Mouse (Mus musculus) MEL (cell line): ENCODE measurements at regions not wholly inside any gene's neighbourhood (a gene's known extent, or its start where the extent isn't known, plus 50 kb on each side); places are given as distances from the start of the nearest gene placed in this dataset.

Experiments
- DNase-seq: peaks from one replicate; pipeline ENCODE4 v3.0.0; 2011; ENCODE audit warnings: low read depth, low spot score
- H3K27ac ChIP-seq: 2 replicates; pipeline ENCODE4 v1.5.1; 2012; ENCODE audit warnings: low read depth, mild to moderate bottlenecking, control low read depth, low read length, moderate library complexity; ENCODE audit not compliant: control insufficient read depth
- H3K27me3 ChIP-seq, 2 experiments: fragments of 150-350 bp in 1 of 2; sonication (generic) in 1 of 2; 2 replicates each; pipeline ENCODE4 v1.6.1; 2012; ENCODE audit warnings: low read length in 2 of 2, mild to moderate bottlenecking in 2 of 2, improper control_type of control experiment in 1 of 2, moderate library complexity in 1 of 2; ENCODE audit not compliant: insufficient read depth in 2 of 2, control insufficient read depth in 1 of 2
- H3K36me3 ChIP-seq, 2 experiments: 2 replicates each; pipeline ENCODE4 v1.6.1; 2012 to 2014; ENCODE audit warnings: low read length in 2 of 2, improper control_type of control experiment in 1 of 2, inconsistent platforms in 1 of 2, mild to moderate bottlenecking in 1 of 2; ENCODE audit not compliant: insufficient read depth in 2 of 2, control insufficient read depth in 1 of 2
- H3K4me1 ChIP-seq, 2 experiments: fragments of 150-350 bp in 1 of 2; sonication (generic) in 1 of 2; 2 replicates each; pipeline ENCODE4 v1.6.1; 2012; ENCODE audit warnings: low read length in 2 of 2, improper control_type of control experiment in 1 of 2, mild to moderate bottlenecking in 1 of 2; ENCODE audit not compliant: insufficient read depth in 2 of 2, control insufficient read depth in 1 of 2
- H3K4me3 ChIP-seq, 2 experiments: fragments of 150-350 bp in 1 of 2; sonication (generic) in 1 of 2; 2 replicates each; pipeline ENCODE4 v1.5.1; 2012; ENCODE audit warnings: low read depth in 2 of 2, low read length in 2 of 2, mild to moderate bottlenecking in 2 of 2, moderate library complexity in 2 of 2, control low read depth in 1 of 2, improper control_type of control experiment in 1 of 2; ENCODE audit not compliant: control insufficient read depth in 1 of 2, insufficient read depth in 1 of 2
- H3K79me2 ChIP-seq: 2 replicates; pipeline ENCODE4 v1.6.1; 2012; ENCODE audit warnings: mild to moderate bottlenecking, low read length, moderate library complexity; ENCODE audit not compliant: control insufficient read depth, poor library complexity, insufficient read depth
- H3K9ac ChIP-seq: 2 replicates; pipeline ENCODE4 v1.6.1; 2012; ENCODE audit warnings: low read depth, mild to moderate bottlenecking, control low read depth, low read length, moderate library complexity; ENCODE audit not compliant: control insufficient read depth, poor library complexity, severe bottlenecking
- H3K9me3 ChIP-seq: fragments of 150-350 bp; sonication (generic); replicated peaks from 2 replicates; pipeline ENCODE4 v1.6.1; 2012; ENCODE audit warnings: mild to moderate bottlenecking, low read length, improper control_type of control experiment, moderate library complexity; ENCODE audit not compliant: insufficient read depth
- CHD1 ChIP-seq: IDR thresholded peaks from 2 replicates; pipeline ENCODE4 v1.6.1; 2012; ENCODE audit warnings: low read depth, mild to moderate bottlenecking, inconsistent platforms, low read length, improper control_type of control experiment
- CHD2 ChIP-seq: IDR thresholded peaks from 2 replicates; pipeline ENCODE4 v1.6.1; 2011; ENCODE audit warnings: low read length, improper control_type of control experiment
- EP300 ChIP-seq, 2 experiments: IDR thresholded peaks; 2 replicates each; pipeline ENCODE4 v1.6.1; 2011; ENCODE audit warnings: improper control_type of control experiment in 2 of 2, low read length in 2 of 2, low read depth in 1 of 2, mild to moderate bottlenecking in 1 of 2
- ETS1 ChIP-seq: IDR thresholded peaks from 2 replicates; pipeline ENCODE4 v1.6.1; 2012; ENCODE audit warnings: low read depth, mild to moderate bottlenecking, inconsistent platforms, low read length, improper control_type of control experiment, moderate library complexity
- GATA1 ChIP-seq: IDR thresholded peaks from 2 replicates; pipeline ENCODE4 v1.6.1; 2011; ENCODE audit warnings: low read depth, low read length, improper control_type of control experiment
- HCFC1 ChIP-seq: IDR thresholded peaks from 2 replicates; pipeline ENCODE4 v1.6.1; 2012; ENCODE audit warnings: low read depth, mild to moderate bottlenecking, inconsistent platforms, low read length, improper control_type of control experiment, moderate library complexity
- MAFK ChIP-seq: IDR thresholded peaks from 2 replicates; pipeline ENCODE4 v1.6.1; 2011; ENCODE audit warnings: low read depth, mild to moderate bottlenecking, low read length, improper control_type of control experiment, borderline replicate concordance
- MAX ChIP-seq: IDR thresholded peaks from 2 replicates; pipeline ENCODE4 v1.6.1; 2011; ENCODE audit warnings: low read length, improper control_type of control experiment
- MEF2A ChIP-seq: IDR thresholded peaks from 2 replicates; pipeline ENCODE4 v1.6.1; 2014; ENCODE audit warnings: low read depth, mild to moderate bottlenecking, inconsistent platforms, low read length, improper control_type of control experiment; ENCODE audit not compliant: poor library complexity, insufficient replicate concordance, severe bottlenecking; ENCODE audit errors: extremely low read depth
- NELFE ChIP-seq: IDR thresholded peaks from 2 replicates; pipeline ENCODE4 v1.6.1; 2011; ENCODE audit warnings: low read depth, low read length, improper control_type of control experiment
- NRF1 ChIP-seq: IDR thresholded peaks from 2 replicates; pipeline ENCODE4 v1.6.1; 2014; ENCODE audit warnings: low read depth, mild to moderate bottlenecking, inconsistent platforms, low read length, improper control_type of control experiment, moderate library complexity; ENCODE audit not compliant: poor library complexity, insufficient read depth, severe bottlenecking
- POLR2AphosphoS2 ChIP-seq: IDR thresholded peaks from 2 replicates; pipeline ENCODE4 v1.6.1; 2011; ENCODE audit warnings: low read length, improper control_type of control experiment
- RCOR1 ChIP-seq: IDR thresholded peaks from 2 replicates; pipeline ENCODE4 v1.6.1; 2012; ENCODE audit warnings: low read depth, mild to moderate bottlenecking, inconsistent platforms, low read length, improper control_type of control experiment
- SIN3A ChIP-seq: IDR thresholded peaks from 2 replicates; pipeline ENCODE4 v1.6.1; 2012; ENCODE audit warnings: low read length, improper control_type of control experiment, inconsistent platforms
- SMC3 ChIP-seq: IDR thresholded peaks from 2 replicates; pipeline ENCODE4 v1.6.1; 2011; ENCODE audit warnings: low read depth, low read length, improper control_type of control experiment
- TAL1 ChIP-seq: IDR thresholded peaks from 2 replicates; pipeline ENCODE4 v1.6.1; 2012; ENCODE audit warnings: mild to moderate bottlenecking, inconsistent platforms, low read length, moderate library complexity, mixed read lengths
- TCF12 ChIP-seq: IDR thresholded peaks from 2 replicates; pipeline ENCODE4 v1.6.1; 2014; ENCODE audit warnings: low read depth, mild to moderate bottlenecking, inconsistent platforms, low read length, improper control_type of control experiment, moderate library complexity
- UBTF ChIP-seq: IDR thresholded peaks from 2 replicates; pipeline ENCODE4 v1.6.1; 2012; ENCODE audit warnings: low read depth, mild to moderate bottlenecking, inconsistent platforms, low read length, improper control_type of control experiment, moderate library complexity, borderline replicate concordance; ENCODE audit not compliant: insufficient read depth

GRCm38 (mm10) chr14:81287489-81288025 lies 1303.7 kb downstream of the Olfm4 start:
- no peak for DNase-seq
- Histone ChIP-seq H3K27me3 (no peaks in the 10 kb centered on the region), H3K9me3 (no peaks in the 10 kb centered on the region)

GRCm38 (mm10) chr14:81307160-81307559 lies 1323.3 kb downstream of the Olfm4 start:
- H3K27me3 ChIP-seq, result no peaks in the 10 kb centered on the region
- DNase-seq, result peak; percentile 63
- TF ChIP-seq POLR2AphosphoS2, result no peak
- TF ChIP-seq RCOR1, result no peak
- no peak for TF ChIP-seq EP300 (IDR thresholded peaks at IDR 0.05; ENCODE audit: low read depth in 1 of 2, low read length in 2 of 2)
- TF ChIP-seq UBTF, result no peak
- no peak for TF ChIP-seq HCFC1
- TF ChIP-seq CHD2, result no peak
- TF ChIP-seq NELFE, result no peak
- TF ChIP-seq SIN3A, result no peak
- no peak for TF ChIP-seq SMC3
- no peak for TF ChIP-seq GATA1
- no peak for TF ChIP-seq CHD1
- TF ChIP-seq, all 39 proteins: peak for 0
- H3K9ac ChIP-seq, result no peak overlapping the region
- H3K27ac ChIP-seq, result no peak overlapping the region
- no peaks in the 10 kb centered on the region for H3K9me3 ChIP-seq
- H3K36me3 ChIP-seq, result no peaks in the 10 kb centered on the region
- H3K4me3 ChIP-seq, result no peak overlapping the region
- H3K4me1 ChIP-seq, result no peaks in the 10 kb centered on the region
- H3K79me2 ChIP-seq, result no peaks in the 10 kb centered on the region

More at GRCm38 (mm10) chr14:81287489-81288025, 1303.7 kb downstream of the Olfm4 start:
- no peaks in the 10 kb centered on the region for H3K79me2 ChIP-seq
- H3K4me1 ChIP-seq, result no peaks in the 10 kb centered on the region
- no peak for TF ChIP-seq MAFK
- no peak for TF ChIP-seq TAL1
- no peak for TF ChIP-seq MEF2A
- no peak for TF ChIP-seq TCF12
- TF ChIP-seq NRF1, result no peak
- TF ChIP-seq GATA1, result no peak
- no peak for TF ChIP-seq UBTF
- TF ChIP-seq MAX, result no peak
- TF ChIP-seq ETS1, result no peak
- H3K27ac ChIP-seq, result no peak overlapping the region
- no peaks in the 10 kb centered on the region for H3K36me3 ChIP-seq
- H3K4me3 ChIP-seq, result no peak overlapping the region
- H3K9ac ChIP-seq, result no peak overlapping the region
